Mouse (Mus musculus): ENCODE measurements around the gene Ms4a6c.
"Not testable (repeated sequence)": the region's sequence is repeated elsewhere in the genome, so short reads cannot be mapped to it uniquely, and the experiment has no call there.

DNA sequence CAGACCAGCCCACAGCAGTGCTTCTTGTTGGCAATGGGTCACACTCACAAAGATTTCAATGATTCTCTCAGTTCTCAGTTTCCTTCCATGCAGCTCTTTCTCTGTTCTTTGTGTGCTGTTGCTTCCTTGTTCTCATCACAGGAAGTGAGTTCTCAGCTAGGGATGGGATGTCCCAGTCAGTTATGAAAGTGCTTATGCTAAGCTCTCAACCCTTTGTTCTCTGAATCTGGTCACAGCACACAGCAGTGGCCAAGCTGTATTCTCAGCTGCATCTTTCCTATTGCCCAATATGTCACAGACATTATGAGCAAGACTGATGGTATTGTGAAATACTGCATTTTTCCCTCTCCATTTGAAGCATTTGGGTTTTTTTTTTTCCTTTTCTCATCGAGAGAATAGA, 4.4 kb upstream of the Ms4a6c start:
- TF ChIP-seq CTCF (IDR thresholded peaks at IDR 0.05 in 2 of 3, conservative IDR thresholded peaks at IDR 0.05 in 1 of 3; ENCODE audit: control insufficient read depth in 1 of 3, insufficient read depth in 1 of 3, low read depth in 2 of 3, low read length in 3 of 3, poor library complexity in 1 of 3, severe bottlenecking in 1 of 3); GATA1 (IDR thresholded peaks at IDR 0.05; ENCODE audit: low read depth, low read length); MXI1 (IDR thresholded peaks at IDR 0.05; ENCODE audit: low read depth, low read length): not testable (repeated sequence)
